Mouse (Mus musculus): Measurements from ENCODE around the gene Dph7.

- TF ChIP-seq CTCF (IDR thresholded peaks at IDR 0.05; ENCODE audit: low read depth) = no peak
- no peak for TF ChIP-seq EP300 (IDR thresholded peaks at IDR 0.05; ENCODE audit: low read depth)
Measured at GRCm38 (mm10) chr2:24950189-24950535, 12.0 kb upstream of the Dph7 start.
